18 mouse cellular contexts compared by ENCODE assay signal in the genomic region with DNA sequence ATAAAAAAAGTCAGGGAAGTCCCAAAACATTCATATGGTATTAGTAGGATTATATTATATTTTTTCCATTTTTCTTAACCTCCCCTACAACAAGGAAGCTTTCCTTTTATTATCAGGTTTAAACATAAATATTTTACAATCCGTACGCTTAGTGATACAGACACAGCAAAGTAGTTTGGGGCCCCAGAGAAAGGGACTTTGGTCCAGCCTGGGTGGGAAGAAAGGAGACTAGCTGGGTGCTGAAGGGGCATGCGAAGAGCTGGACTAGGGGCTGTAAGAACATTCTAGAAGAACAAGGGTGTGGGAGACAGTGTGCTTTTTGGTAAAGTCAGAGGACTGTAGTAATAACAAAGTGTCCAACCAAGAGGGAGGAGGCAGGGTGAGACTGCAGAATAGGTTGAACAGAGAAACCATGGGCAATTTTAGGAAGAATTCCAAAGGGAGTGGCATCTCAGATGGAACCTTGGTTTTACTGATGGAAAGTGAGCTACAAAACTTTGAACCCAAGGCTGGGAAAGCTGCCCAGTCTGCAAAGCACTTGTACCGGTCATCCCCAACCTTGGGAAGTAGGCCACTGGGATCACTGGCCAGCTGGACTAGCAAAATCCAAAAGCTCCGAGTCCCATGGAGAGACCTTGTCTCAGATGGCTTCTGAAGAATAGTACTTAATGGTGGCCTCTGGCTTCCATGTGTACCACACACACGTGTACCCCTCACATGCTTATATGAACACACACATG.
"Had no signal": no experiment of that assay in that cellular context is flagged by ENCODE, and none has a peak within 500 bp of the region (broad histone marks: within the 10 kb centered on the region; RNA-seq: fewer than 3 reads in every experiment).

No protein-coding gene starts in this region.

- H3K9ac ChIP-seq: liver, embryonic 15.5 days; liver, postnatal 0 days; lung, embryonic 15.5 days; midbrain, embryonic 13.5 days; midbrain, embryonic 15.5 days; neural tube, embryonic 12.5 days had no signal

- ATAC-seq: liver, postnatal 0 days; lung, postnatal 0 days; midbrain, embryonic 13.5 days; midbrain, embryonic 15.5 days had no signal

- H3K4me3 ChIP-seq: liver, embryonic 15.5 days; lung, embryonic 15.5 days; megakaryocyte, embryonic 14.5 days; midbrain, embryonic 13.5 days; midbrain, embryonic 15.5 days; neural tube, embryonic 12.5 days had no signal

- H3K27me3 ChIP-seq: liver, embryonic 15.5 days; lung, embryonic 15.5 days; midbrain, embryonic 13.5 days; midbrain, embryonic 15.5 days; neural tube, embryonic 12.5 days had no signal

- H3K9me3 ChIP-seq: liver, embryonic 15.5 days; lung, embryonic 15.5 days; megakaryocyte, embryonic 14.5 days; midbrain, embryonic 13.5 days; midbrain, embryonic 15.5 days; neural tube, embryonic 12.5 days had no signal

- H3K4me1 ChIP-seq: liver, embryonic 15.5 days; lung, embryonic 15.5 days; neural tube, embryonic 12.5 days had no signal

- H3K27ac ChIP-seq: liver, embryonic 15.5 days; lung, embryonic 15.5 days; macrophage; midbrain, embryonic 13.5 days; midbrain, embryonic 15.5 days; neural tube, embryonic 12.5 days had no signal

- H3K4me2 ChIP-seq: liver, embryonic 15.5 days; lung, embryonic 15.5 days; midbrain, embryonic 11.5 days; midbrain, embryonic 13.5 days; midbrain, embryonic 15.5 days; neural tube, embryonic 12.5 days had no signal

- H3K36me3 ChIP-seq: liver, embryonic 15.5 days; lung, embryonic 15.5 days; midbrain, embryonic 13.5 days; midbrain, embryonic 15.5 days; neural tube, embryonic 12.5 days had no signal

- DNase-seq: liver, postnatal 0 days; lung, adult 2 months; lung, postnatal 14 days; lung, postnatal 36 days; right cerebral cortex, postnatal 25 days; spleen, adult 18-20 months; thymus, adult 18-20 months; thymus, postnatal 14 days; thymus, postnatal 36 days had no signal
